Mouse (Mus musculus): Measurements from ENCODE around the gene Calr. TPM values are rescaled to one million over a fixed set of nuclear protein-coding genes. Genes with fewer than 3 reads are reported as not detected.

The Calr gene
- polyA plus RNA-seq, 1 experiment from 2014 or later, result 854 TPM

DNA sequence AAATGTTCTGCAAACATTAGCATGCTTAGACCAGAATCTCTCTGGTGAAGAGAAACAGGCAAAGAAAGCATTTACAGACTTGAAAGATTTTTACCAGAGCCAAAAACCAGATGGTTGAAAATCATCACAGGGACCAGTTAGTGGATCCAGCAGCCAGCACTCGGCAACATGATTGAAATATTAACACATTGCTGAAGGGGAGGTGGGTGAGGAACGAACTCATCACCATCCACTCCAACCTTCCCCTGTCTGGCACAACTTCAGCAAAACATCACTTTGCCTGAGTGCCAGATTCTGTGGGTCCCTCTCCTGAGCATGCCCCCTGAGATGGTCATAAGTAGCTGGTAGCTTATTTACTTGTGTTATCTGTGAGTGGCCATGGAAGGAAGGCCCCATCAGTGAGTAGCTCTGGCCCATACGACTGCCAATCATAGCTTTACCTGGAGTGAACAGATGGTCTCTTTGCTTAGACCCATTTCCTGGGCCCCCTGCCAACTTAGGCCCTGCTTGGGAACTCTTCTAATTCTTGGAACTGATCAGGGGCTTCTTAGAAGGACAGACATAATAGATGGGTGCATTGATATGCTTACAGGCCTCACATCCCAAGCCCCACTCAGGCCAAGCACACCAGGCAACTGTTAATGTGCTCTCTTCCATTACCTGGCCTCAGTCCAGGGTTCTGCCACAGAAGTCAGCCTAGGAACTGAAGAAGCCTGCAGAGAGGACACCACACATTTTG, 30.7 kb upstream of the Calr start:
- no peak for ATAC-seq (ENCODE audit: insufficient number of reproducible peaks, low FRiP score, low TSS enrichment, low read depth)
- H3K9me3 ChIP-seq (ENCODE audit: control insufficient read depth, low read length), result no peaks in the 10 kb centered on the region
- no peaks in the 10 kb centered on the region for H3K27me3 ChIP-seq (ENCODE audit: control insufficient read depth, insufficient read depth, low read length)
- H3K27ac ChIP-seq (replicated peaks; ENCODE audit: low read depth, low read length), result no peak overlapping the region
- no peak for DNase-seq (ENCODE audit: low spot score)
- no peak overlapping the region for H3K9ac ChIP-seq (ENCODE audit: low read length)
- H3K4me1 ChIP-seq (ENCODE audit: control insufficient read depth, insufficient read depth, low read length), result peaks cover 6% of the 10 kb centered on the region; the same call in 1 of the 2 replicates
- no peaks in the 10 kb centered on the region for H3K36me3 ChIP-seq (ENCODE audit: control insufficient read depth, insufficient read depth, low read length)
- H3K4me3 ChIP-seq (ENCODE audit: low read depth, low read length), result no peak overlapping the region
- no peak overlapping the region for H3K4me2 ChIP-seq (ENCODE audit: low read depth, severe bottlenecking)
- WGBS, result 77% methylated on average over 3 of the region's 3 CpGs

DNA sequence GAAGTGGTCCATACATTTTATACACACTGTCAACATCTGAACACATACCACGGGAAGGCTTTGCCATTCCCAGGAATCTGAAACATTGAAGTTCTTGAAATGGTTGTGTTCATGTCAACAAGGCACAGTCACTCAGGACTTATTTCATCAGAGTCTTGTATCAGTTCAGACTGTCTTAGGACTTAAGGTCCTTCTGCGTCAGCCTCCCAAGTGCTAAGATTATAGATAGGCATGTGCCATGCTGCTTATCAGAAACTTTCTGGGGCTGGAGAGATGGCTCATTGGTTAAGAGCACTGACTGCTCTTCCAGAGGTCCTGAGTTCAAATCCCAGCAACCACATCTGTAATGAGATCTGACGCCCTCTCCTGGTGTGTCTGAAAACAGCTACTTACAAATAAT, 27.6 kb upstream of the Calr start:
- Histone ChIP-seq H3K4me2 (ENCODE audit: low read depth, severe bottlenecking) (no peak overlapping the region), H3K9ac (ENCODE audit: low read length) (no peak overlapping the region), H3K27ac (replicated peaks; ENCODE audit: low read depth, low read length) (no peak overlapping the region), H3K4me3 (ENCODE audit: low read depth, low read length) (no peak overlapping the region), H3K9me3 (ENCODE audit: control insufficient read depth, low read length) (no peaks in the 10 kb centered on the region), H3K4me1 (ENCODE audit: control insufficient read depth, insufficient read depth, low read length) (peaks cover 15% of the 10 kb centered on the region; the same call in 1 of the 2 replicates), H3K36me3 (ENCODE audit: control insufficient read depth, insufficient read depth, low read length) (0 out of 2 replicates have a peak, but pooled peaks cover 2% of the 10 kb centered on the region), H3K27me3 (ENCODE audit: control insufficient read depth, insufficient read depth, low read length) (no peaks in the 10 kb centered on the region)
- no peak for DNase-seq (ENCODE audit: low spot score)
- 89% methylated on average over 3 of the region's 3 CpGs for WGBS
- no peak for ATAC-seq (ENCODE audit: insufficient number of reproducible peaks, low FRiP score, low TSS enrichment, low read depth)

DNA sequence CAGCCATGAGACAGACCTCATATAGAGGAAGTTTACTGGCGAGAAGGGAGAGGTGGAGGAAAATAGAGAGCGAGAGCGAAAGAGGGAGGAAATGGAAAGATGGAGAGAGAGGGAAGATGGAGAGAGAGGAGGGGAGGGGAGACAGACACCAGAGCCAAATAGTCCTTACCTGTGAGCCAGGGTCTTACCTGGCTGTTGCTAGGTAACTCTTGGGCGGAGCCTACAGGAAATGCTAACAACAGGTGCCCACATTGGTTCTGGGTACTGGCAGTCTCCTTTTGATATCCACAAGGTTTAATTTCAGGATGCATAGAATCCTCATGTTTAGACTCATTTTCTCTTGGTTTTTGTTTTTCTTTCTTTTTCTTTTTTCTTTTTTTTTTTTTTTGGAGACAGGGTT, 26.3 kb upstream of the Calr start:
- Histone ChIP-seq H3K9ac (ENCODE audit: low read length) (no peak overlapping the region; the same call in 1 of the 2 replicates), H3K9me3 (ENCODE audit: control insufficient read depth, low read length) (no peaks in the 10 kb centered on the region), H3K36me3 (ENCODE audit: control insufficient read depth, insufficient read depth, low read length) (0 out of 2 replicates have a peak, but pooled peaks cover 7% of the 10 kb centered on the region), H3K27ac (replicated peaks; ENCODE audit: low read depth, low read length) (no peak overlapping the region), H3K4me1 (ENCODE audit: control insufficient read depth, insufficient read depth, low read length) (peaks cover 15% of the 10 kb centered on the region; the same call in 1 of the 2 replicates), H3K4me2 (ENCODE audit: low read depth, severe bottlenecking) (peak overlapping the region; percentile 91), H3K27me3 (ENCODE audit: control insufficient read depth, insufficient read depth, low read length) (no peaks in the 10 kb centered on the region), H3K4me3 (ENCODE audit: low read depth, low read length) (peak overlapping the region; percentile 39)
- DNase-seq (ENCODE audit: low spot score) (no peak), ATAC-seq (ENCODE audit: insufficient number of reproducible peaks, low FRiP score, low TSS enrichment, low read depth) (no peak)
- WGBS, result 61% methylated on average over 4 of the region's 4 CpGs

DNA sequence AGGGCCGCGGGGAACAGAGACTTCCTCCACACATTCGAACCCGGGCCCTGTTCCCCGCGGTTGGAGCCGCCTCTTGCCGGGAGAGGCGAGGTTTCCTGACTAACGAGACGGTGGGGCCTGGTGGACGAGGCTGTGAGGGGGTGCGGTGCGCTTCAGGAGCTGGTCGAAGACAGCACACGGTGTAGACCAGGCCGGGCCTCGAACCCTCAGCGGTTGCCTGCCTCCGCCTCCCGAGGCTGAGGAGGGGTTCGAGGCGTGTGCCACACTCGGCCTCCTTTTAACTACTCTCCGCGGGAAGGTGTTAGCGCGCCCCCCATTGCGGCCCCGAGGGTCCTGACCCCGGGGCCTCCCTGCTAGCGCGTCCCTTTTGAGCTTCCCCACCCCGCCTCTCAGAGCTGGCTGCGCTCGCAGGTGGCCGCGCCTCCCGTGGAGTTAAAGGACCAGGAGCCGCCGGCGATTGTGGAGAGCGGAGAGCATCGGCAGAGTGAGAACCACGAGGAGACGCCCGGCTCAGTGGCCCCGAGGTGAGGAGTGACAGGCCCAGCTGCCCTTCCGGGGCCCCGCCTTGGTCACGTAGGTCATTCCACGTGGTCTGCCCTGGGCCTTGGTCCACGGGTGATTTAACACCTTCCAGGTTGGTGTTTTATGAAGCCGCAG, 25.7 kb upstream of the Calr start:
- H3K9me3 ChIP-seq (ENCODE audit: control insufficient read depth, low read length), result no peaks in the 10 kb centered on the region
- peak overlapping the region; percentile 47; the same call in 1 of the 2 replicates for H3K27ac ChIP-seq (replicated peaks; ENCODE audit: low read depth, low read length)
- ATAC-seq (ENCODE audit: insufficient number of reproducible peaks, low FRiP score, low TSS enrichment, low read depth) (peak; percentile 20; the same call in 1 of the 2 replicates), DNase-seq (ENCODE audit: low spot score) (peak; percentile 61)
- H3K4me3 ChIP-seq (ENCODE audit: low read depth, low read length), result peak overlapping the region; percentile 39
- H3K9ac ChIP-seq (ENCODE audit: low read length), result peak overlapping the region; percentile 69
- peaks cover 11% of the 10 kb centered on the region; the same call in 1 of the 2 replicates for H3K36me3 ChIP-seq (ENCODE audit: control insufficient read depth, insufficient read depth, low read length)
- peak overlapping the region; percentile 91 for H3K4me2 ChIP-seq (ENCODE audit: low read depth, severe bottlenecking)
- 3% methylated on average over 54 of the region's 54 CpGs for WGBS
- H3K27me3 ChIP-seq (ENCODE audit: control insufficient read depth, insufficient read depth, low read length), result no peaks in the 10 kb centered on the region
- H3K4me1 ChIP-seq (ENCODE audit: control insufficient read depth, insufficient read depth, low read length), result peaks cover 15% of the 10 kb centered on the region; the same call in 1 of the 2 replicates

DNA sequence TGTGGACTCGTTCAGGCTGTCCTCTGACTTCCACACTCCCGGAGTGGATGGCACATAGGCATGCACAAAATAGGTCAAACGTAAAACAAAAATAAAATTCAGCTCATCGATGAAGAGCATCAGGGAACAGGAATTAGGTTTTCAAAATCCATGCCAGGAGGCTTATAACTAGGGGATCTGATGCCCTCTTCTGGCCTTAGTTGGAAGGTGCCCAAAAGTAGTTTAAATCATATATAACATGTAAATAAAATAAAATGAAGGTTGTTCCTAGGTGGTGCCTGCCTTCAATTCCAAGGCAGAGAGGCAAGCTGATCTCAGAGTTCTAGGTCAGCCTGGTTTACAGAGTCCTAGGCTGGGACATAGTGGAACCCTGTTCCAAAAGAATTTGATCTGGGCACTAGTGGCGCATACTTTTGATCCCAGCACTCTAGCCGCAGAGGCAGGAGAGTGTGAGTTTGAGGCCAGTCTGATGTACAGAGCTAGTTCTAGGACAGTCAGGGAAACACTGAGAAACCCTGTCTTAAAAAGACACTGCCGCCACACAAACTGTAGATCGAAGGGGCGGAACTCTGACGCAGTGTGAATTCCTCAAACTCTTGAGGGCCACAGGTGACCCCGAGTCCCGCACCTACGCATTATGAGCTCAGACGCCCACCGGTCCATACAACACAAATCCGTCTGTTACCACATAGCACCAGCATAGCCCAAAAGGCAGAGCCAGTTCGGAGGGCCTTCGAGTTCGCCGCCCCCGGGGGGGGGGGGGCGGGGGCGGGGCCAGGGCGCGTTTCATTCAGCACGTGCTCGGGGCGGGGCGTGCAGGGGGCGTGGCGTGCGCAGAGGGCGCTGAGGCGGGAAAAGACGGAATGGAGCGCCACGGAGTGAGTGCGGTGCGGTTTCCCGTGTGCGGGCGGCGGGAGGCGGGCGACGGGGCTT, 24.9 kb upstream of the Calr start, which contains the start of gene Syce2:
Gene Syce2 (plus strand): TSS at position 736 of the 933 bp plus-strand sequence.
- Histone ChIP-seq H3K9ac (ENCODE audit: low read length) (peak within 1 kb of the TSS; percentile 69), H3K27ac (replicated peaks; ENCODE audit: low read depth, low read length) (peak within 1 kb of the TSS; percentile 47; the same call in 1 of the 2 replicates), H3K4me1 (ENCODE audit: control insufficient read depth, insufficient read depth, low read length) (peaks cover 15% of the 10 kb centered on the region; the same call in 1 of the 2 replicates), H3K27me3 (ENCODE audit: control insufficient read depth, insufficient read depth, low read length) (no peaks in the 10 kb centered on the region), H3K36me3 (ENCODE audit: control insufficient read depth, insufficient read depth, low read length) (peaks cover 14% of the 10 kb centered on the region; the same call in 1 of the 2 replicates), H3K9me3 (ENCODE audit: control insufficient read depth, low read length) (no peaks in the 10 kb centered on the region), H3K4me3 (ENCODE audit: low read depth, low read length) (peak within 1 kb of the TSS; percentile 39), H3K4me2 (ENCODE audit: low read depth, severe bottlenecking) (peak within 1 kb of the TSS; percentile 91)
- 16% methylated on average over 39 of the region's 46 CpGs for WGBS
- peak; percentile 38; the same call in 1 of the 2 replicates for ATAC-seq (ENCODE audit: insufficient number of reproducible peaks, low FRiP score, low TSS enrichment, low read depth)
- peak; percentile 83 for DNase-seq (ENCODE audit: low spot score)

DNA sequence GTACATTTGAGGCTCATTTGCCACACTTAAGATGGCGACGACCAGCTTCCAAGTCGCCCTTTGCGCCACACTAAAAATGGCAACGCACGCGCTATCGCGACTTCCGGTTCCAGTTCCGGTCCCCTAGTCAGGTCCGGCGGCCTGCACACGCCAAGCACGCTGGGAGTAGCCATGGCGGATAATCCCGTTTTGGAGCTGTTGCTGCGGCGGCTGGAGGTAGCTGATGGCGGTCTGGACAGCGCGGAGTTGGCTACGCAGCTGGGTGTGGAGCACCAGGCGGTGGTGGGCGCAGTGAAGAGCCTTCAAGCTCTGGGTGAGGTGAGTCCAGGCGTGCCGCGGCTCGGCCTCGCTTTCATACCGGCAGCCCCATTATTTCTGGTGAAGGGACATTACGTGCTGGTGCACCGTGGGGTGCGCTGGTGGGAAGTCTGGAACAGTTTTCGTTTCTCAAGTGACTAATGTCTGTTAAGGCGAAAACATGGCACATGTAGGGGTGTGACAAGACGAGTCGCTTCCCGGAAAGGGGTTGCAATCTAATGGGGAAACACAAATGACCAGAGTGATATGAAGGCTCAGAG, 10.2 kb upstream of the Calr start, which contains the start of gene Farsa:
Gene Farsa (plus strand): TSS at position 126 of the 578 bp plus-strand sequence.
- no peak within 1 kb of the TSS for H3K27ac ChIP-seq (replicated peaks; ENCODE audit: low read depth, low read length)

DNA sequence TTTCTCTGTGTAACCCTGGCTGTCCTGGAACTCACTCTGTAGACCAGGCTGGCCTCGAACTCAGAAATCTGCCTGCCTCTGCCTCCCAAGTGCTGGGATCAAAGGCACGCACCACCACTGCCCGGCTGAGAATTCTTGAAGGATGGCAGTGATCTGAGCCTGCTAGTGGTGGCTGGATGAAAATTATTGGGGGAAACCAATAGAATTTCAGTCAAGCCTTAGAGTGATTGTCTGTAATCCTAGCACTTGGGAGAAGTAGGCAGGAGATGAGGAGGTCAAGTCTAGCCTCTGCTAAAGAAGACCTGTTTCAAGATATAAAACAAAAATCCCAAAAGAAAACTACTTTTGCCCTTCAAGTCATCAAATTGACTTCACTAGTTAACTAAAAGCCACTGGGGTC, 9.7 kb upstream of the Calr start:
- no peaks in the 10 kb centered on the region for H3K27me3 ChIP-seq (ENCODE audit: control insufficient read depth, insufficient read depth, low read length)
- no peak overlapping the region for H3K4me2 ChIP-seq (ENCODE audit: low read depth, severe bottlenecking)
- H3K27ac ChIP-seq (replicated peaks; ENCODE audit: low read depth, low read length), result no peak overlapping the region
- H3K9me3 ChIP-seq (ENCODE audit: control insufficient read depth, low read length), result no peaks in the 10 kb centered on the region
- peaks cover 15% of the 10 kb centered on the region; the same call in 1 of the 2 replicates for H3K36me3 ChIP-seq (ENCODE audit: control insufficient read depth, insufficient read depth, low read length)
- H3K4me1 ChIP-seq (ENCODE audit: control insufficient read depth, insufficient read depth, low read length), result peaks cover 9% of the 10 kb centered on the region
- no peak for DNase-seq (ENCODE audit: low spot score)
- 0 out of 2 replicates have a peak, but pooled peaks have one; percentile 10 for ATAC-seq (ENCODE audit: insufficient number of reproducible peaks, low FRiP score, low TSS enrichment, low read depth)
- 85% methylated on average over 3 of the region's 3 CpGs for WGBS
- no peak overlapping the region for H3K4me3 ChIP-seq (ENCODE audit: low read depth, low read length)
- H3K9ac ChIP-seq (ENCODE audit: low read length), result no peak overlapping the region

More for the DNA sequence above, 10.2 kb upstream of the Calr start, which contains the start of gene Farsa:
- H3K27me3 ChIP-seq (ENCODE audit: control insufficient read depth, insufficient read depth, low read length), result no peaks in the 10 kb centered on the region
- ATAC-seq (ENCODE audit: insufficient number of reproducible peaks, low FRiP score, low TSS enrichment, low read depth), result peak; percentile 82
- H3K9ac ChIP-seq (ENCODE audit: low read length), result peak within 1 kb of the TSS; percentile 86
- peak; percentile 95 for DNase-seq (ENCODE audit: low spot score)
- H3K36me3 ChIP-seq (ENCODE audit: control insufficient read depth, insufficient read depth, low read length), result peaks cover 18% of the 10 kb centered on the region; the same call in 1 of the 2 replicates
- H3K4me3 ChIP-seq (ENCODE audit: low read depth, low read length), result peak within 1 kb of the TSS; percentile 94
- H3K4me2 ChIP-seq (ENCODE audit: low read depth, severe bottlenecking), result peak within 1 kb of the TSS; percentile 88
- peaks cover 9% of the 10 kb centered on the region for H3K4me1 ChIP-seq (ENCODE audit: control insufficient read depth, insufficient read depth, low read length)
- no peaks in the 10 kb centered on the region for H3K9me3 ChIP-seq (ENCODE audit: control insufficient read depth, low read length)
- 0% methylated on average over 39 of the region's 39 CpGs for WGBS

Data from limb, embryonic 11.5 days (tissue).